Mouse (Mus musculus) spleen, postnatal 4 days (tissue): ENCODE data around the gene Negr1.

Experiments used
- DNase-seq, 2 experiments: peaks; one replicate each; pipeline ENCODE4 v3.0.0; 2022; ENCODE audit warnings: low spot score in 2 of 2

The Negr1 gene

DNA sequence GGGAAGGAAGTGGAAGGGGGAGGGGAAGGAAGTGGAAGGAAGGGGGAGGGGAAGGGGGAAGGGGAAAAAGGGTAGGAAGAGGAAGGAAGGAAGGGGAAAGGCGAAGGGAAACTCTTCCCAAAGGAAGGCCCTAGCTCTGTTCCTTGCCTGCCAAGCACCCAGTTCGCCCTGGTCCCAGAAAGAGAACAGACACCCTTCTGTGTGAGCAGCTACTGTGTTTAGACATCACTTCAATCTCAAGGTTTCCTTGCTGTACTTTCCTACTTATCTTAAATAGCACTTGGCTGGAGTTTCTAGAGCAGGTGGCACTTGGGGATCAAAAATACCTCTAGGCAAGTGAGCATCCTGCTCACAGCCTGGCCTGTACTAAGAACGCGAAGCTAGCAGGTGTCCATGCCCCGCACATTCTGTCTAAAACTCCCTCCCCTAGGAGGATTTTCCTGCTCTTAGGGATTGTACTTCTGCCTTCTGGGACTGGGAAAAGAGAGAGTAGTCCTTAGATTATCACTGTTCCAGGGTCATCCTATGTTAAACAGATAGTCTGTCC lies 128.5 kb downstream of the Negr1 start:
- DNase-seq: no peak

DNA sequence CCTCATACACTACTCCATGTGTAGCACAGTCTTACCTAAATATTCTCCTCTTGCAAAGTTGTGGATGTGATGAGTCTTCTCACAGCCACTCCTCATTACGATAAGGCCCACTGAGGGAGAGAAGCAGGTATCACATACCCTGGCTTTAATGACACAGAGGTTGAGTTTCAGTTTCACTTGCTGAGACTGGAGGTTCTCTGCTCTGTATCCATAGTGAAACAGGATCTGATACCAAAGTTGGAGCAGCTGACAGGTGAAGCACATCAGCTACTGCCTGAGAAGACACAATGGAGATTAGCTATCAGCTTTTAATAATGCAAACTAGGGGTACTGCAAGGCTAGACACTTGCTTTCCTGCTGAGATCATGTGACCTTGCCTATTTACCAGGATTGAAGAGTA lies 137.1 kb downstream of the Negr1 start:
- DNase-seq: no peak

DNA sequence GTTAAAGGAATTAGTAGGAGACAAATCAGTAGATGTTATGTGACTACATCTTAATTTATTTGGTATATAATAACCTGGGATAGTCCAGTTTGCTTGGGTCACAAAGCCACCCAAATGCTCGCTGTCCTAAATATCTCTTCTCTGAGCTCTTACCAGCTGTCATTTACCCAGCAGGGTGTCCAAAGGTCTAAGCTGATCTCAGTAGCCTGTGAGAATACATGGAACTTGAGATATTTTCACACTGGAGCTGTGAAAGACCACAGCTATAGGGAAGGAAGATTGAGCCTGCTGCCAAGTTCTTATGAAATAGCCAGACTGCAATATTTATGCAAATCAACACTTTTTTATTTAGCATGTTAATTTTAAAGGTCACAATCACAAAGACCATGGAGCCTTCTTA lies 141.6 kb downstream of the Negr1 start:
- no peak for DNase-seq

DNA sequence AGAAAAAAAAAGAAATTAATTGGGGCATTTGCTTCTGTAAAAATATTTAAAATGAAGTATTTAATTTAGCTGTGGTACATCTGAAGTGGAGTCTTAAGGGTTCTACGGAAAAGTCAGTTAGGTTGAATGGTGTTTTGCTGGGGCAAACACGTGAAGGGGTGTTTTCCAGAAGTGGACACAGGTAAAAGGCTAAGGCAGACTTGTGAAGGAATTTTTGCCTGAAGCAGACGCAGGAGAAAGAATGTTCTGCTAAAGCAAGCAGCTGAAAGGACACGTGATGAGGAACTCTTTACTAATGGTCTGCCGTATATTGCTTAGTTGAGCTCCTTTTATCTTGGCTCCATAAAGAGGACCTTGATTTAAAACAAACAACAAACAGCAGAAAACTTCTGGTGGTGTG lies 148.6 kb downstream of the Negr1 start:
- no peak for DNase-seq

DNA sequence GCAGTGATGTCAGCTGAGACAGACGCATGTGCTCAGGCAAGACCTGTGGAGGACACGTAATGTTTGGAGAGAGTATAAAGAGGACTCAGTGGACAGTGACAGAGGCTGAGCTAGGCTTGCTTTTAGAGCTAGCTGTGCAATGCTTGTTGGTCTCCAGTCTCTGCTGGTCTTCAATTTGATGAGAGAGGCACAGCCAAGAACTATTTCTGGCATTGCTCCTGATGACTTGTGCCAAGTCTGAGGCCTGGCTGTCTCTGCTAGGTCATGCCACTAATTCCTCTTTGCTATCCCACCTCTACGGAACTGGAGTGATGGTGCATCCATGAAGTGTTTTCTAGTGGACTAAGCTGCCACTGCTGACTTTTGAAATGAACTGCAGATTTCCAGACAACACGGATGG lies 149.1 kb downstream of the Negr1 start:
- DNase-seq: no peak

DNA sequence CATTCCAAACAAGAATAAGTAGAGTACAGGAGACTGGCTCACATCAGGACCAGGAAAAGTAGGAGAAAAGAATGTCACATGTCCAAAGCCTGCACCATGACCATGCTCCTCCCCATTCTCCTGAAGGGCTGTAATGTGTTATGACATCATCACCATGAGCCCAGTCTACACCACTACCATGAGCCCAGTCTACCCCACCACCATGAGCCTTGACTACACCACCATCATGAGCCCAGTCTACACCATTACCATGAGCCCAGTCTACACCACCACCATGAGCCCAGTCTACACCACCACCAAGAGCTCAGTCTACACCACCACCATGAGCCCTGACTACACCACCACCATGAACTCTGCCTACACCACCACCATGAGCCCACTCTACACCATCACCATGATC lies 174.7 kb downstream of the Negr1 start:
- DNase-seq: no peak

DNA sequence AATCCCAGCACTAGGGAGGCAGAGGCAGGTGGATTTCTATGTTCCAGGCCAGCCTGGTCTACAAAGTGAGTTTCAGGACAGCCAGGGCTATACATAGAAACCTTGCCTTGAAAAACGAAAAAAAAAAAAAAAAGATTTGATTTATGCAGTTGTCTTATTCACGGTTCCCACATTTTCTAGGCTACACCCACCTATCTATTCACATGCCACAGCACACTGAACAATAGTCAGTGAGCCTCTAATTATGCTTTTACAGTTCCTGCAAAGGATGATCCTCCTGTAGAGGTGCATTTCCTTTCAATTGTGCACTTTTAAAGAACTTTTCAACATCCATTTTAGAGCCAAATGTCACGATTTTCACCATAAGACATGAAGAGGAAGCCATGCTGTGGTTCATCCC lies 177.9 kb downstream of the Negr1 start:
- no peak for DNase-seq

DNA sequence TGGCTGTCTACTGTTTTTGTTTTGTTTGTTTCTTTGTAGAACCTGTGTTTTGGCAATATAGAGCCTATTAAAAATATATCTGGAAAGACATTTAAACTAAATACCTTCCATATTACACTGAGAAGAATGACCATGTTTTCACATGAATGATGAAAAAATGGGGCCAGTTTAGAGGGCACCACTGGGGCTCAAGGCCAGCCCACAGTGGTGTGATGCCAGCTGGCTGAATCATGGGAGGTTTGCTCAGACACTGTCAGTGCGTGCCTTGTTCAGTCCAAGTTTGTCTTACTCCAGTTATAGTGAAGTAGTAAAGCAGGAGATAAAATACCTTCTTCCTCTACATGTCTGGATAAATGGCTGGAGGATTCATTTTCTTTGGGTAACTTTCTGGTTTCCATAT lies 181.7 kb downstream of the Negr1 start:
- no peak for DNase-seq

DNA sequence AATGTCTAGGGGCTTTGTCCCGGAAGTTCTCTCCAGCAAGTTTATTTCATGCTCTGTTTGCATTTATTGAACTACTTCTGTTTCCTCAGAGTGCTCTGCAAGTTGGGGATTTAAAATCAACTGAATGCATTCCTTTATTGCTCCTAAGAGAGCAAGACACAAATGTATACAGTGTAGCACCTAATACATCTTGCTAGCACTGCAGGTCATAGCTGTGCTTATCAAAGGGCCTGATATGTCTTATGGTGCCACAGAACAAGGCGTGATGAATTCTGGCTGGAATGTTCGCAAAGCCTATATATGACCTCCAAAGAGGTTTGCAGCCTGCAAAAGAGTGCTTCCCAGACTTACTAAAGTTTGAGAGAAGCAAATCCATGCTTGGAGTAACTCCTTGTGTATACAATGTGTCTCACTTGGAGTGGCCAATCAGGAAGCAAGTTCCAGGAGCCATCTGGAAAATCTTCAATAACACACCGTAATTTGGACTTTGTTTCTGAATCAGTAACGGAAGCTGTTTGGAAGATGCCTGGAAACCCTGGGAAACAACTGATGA lies 183.7 kb downstream of the Negr1 start:
- DNase-seq: no peak

DNA sequence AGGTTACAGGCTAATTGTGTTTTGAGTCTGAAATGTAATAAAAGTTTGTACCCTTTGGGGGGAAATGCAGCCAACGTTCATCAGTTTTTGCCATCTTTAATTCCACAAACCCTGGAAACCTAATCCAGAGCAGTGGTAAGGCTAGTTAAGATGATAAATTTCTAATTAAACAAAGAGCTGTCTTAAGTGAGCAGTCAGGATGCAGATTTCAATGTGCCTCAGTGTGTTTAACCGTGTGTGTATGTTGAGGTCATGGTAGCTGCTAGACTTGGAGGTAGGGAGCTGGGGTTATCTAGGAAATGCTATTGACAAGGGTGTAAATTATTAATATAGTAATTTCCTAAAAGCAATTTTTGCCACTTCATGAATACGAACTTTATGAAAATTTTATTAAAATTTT lies 185.9 kb downstream of the Negr1 start:
- no peak for DNase-seq

DNA sequence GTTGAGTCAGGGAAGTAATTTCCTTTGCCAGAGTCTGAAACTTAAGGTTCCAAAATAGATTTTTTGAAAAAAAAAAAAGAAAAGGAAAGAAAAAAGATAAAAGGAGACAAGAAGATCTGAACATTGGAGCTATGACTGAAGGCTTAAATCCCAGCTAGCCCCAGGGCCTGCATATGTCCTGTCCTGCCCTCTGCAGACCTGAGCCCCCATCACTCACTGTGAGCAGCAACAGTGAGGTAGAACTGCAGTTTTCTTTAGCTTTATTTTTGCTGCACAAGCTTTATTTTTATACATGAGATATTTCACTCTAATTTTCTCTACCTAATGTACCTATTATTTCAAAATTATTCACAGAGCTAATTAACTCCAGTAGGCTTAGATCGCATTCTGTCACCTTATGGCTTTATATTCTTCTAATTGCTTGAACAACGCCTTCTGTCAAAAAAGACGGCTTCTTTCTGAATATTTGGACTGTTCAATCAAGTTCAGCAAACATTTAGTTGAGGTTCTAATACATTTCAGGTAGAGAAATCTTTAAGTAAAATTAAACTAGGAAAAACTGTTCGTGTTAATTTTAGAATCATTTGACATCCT lies 192.3 kb downstream of the Negr1 start:
- no peak for DNase-seq

DNA sequence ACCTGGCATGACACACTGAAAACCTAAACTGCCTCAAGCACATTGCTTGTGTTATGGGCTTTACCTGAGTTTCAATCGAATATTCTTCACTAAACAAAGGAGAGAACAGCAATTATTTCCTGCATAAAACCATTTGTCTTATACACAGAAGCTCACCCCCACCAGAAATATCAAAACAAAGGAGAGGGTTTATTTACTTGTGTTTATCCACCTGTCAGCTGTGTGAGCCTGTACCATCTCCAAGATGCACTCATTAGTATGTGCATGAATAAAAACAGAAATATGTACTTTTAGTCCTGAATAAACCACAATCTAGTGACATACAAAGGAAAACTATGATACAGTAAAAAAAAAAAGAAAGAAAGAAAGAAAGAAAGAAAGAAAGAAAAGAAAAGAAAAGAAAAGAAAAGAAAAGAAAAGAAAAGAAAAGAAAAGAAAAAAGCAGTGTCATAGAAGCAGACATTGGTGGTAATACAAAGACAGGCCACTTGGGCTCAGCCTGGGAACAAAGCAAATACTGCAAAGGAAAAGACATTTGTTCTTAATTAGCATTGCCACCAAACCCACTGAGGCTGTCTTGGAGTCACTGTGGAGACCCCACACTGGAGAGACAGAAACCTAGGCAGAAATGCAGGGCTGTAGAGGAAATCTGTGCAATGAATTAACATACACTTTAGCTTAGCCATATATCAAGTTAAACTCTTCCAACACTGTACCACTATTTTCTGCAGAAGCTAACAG lies 193.4 kb downstream of the Negr1 start:
- DNase-seq: no peak

DNA sequence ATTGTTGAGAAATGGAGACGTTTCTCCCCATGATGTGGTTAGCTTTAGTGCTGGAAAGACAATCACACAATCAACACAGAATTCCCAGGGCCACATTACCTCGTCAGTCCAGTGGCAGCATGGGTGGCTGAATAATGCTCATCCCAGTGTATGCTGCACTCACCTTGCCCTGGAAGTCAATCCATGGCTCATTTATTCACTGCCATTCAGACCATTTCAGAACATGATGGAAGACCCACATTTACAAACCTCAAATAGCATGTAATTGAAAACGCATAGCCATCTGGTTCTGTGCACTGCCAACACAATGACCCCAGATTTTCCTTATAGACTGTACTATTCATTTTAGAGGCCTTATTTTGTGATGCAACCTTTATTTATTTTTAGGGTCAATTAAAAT lies 203.4 kb downstream of the Negr1 start:
- DNase-seq: no peak

DNA sequence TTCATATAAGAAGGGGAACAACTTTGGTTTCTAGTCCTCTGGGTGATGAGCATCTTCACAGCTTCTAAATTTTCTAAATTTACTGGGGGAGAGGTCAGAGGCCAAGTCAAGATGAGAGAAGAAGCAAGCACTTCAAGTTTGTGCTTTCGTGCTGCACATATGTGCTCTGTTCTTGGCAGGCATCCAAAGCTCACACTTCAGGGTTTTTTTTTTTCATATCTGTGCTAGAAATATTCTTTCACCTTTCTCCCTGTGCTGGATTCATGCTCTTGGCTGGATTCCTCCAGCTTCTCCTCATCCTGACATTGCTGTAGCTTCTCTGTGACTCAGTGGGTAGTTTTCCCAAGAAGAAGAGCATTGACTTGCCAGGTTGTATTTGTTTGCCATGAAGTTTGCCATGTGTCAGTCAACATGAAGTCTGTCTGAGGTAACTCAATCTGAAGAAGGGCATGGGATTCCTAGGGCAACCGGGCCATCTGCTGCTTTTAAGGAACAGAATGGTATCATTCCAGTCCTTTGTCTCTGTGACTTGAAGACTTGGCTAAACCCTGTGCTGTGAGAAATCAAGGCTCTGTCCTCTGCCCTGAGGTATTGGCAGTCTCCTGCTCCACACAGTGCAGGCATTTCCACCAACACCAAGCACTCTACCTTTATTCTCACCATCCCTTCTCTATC lies 204.7 kb downstream of the Negr1 start:
- DNase-seq: no peak

DNA sequence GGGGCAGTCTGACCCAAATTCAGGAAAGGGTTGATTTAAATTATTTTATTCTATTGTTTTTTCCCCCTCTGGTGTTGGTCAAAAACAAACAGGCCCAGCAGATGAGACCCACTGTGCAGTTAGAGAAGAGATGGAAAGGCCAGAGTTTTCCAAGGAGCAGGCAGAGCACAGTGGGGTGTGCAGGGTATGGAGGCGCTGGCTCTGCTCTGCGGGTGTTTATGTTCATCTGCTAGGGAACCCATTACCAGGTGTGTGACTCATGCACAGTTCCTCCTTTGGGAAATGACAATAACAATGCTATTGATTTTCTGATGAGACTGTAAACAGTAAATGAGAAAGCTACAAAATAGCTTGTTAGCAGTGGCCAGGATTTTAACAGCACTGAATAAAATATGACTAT lies 210.0 kb downstream of the Negr1 start:
- DNase-seq: no peak

DNA sequence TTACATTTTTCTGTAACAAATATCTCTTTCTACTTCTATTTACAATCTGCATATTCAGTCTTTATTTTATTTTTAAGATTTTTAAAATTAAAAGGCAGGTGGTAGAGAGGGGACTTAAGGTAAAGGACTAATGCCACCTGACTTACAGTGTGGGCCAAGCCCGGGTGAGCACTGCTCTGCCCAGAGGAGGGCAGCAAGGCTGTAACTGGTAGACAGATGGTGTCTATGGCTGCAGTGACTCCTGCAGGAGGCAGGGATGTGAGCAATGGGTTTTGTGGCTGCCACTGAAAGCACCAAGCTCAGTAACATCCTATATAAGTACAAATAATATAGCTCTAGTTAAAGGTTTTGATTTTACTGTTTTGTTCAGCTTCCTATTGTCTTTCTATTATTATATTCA lies 210.5 kb downstream of the Negr1 start:
- DNase-seq: no peak

DNA sequence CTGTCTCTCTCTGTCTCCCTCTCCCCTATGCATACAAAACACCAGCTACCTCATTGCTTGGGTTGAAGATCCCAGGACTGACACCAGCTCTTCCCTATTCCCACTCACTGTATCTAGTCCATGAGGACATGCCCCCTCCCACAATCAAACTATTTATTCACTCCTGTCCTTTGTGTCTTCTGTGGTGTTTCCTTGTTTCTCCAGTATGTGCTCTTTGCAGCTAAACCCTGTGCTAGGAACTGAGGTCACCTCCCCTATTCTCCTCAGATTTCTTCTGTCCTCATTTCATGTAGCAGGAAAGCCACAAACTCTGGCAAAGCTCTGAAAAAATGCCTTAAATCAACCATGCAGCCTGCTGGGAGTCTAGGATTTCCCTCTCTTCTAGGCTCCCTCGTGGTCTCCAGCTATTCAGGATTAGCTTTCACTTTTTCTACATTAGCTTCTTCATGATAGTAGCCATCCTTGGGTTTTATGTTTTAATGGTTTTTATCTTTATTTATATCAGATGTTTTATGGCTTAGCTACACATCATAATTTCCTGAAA lies 222.8 kb downstream of the Negr1 start:
- DNase-seq: no peak

DNA sequence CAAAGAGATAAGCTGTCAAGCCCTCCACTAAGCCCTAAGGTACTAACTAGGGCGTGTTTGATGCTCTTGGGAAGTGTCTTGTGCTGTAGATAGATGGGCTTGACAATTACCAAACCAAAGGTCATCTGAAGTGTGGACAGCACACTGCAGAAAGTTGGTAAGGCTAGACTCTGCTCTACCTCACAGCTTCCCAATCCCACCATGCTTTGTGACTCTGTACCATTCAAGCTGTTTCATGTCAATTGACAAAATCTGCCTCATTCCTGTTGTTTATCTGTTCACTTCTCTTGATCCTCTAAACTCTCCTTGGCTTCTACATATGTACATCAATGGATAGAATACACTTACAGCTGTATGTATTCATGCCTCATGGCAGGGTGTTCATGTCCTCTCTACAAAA lies 224.8 kb downstream of the Negr1 start:
- DNase-seq: no peak

DNA sequence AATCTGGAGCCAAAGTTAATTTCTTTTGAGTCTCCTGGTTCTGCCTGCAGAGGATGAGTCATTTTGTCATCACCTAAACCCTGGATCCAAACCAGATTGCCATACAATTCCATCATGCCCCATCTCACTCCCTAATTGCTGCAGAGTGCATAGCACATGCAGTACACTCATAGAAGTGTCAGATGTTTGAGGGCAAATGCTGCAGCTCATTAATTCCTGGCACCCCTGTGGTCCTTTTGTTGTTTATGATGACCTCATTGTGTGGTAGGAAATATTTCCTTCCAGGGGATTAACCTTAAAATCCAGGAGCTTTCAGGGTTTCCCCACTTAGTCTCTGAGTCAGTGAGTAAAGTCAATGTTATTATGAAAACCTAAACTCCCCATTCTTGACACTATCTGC lies 229.6 kb downstream of the Negr1 start:
- DNase-seq: no peak

DNA sequence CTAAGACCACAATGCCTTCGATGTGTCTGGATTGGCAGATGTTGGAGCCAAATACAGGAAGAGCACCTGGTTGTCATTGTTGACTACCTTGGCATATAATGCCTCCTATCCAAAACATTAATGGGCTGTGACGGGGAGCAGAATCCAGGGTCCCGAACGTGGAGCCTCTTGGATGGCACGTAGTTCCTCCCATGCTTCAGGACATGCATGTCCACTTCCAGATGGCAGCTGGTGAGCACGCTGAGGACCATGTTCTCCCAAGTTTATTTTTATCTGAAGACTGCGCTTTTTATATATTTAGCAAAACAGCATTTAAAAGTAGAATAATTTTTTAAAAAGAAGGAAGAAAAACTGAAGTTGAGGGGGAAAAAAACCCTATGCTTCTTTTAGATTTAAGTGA lies 231.1 kb downstream of the Negr1 start:
- no peak for DNase-seq

DNA sequence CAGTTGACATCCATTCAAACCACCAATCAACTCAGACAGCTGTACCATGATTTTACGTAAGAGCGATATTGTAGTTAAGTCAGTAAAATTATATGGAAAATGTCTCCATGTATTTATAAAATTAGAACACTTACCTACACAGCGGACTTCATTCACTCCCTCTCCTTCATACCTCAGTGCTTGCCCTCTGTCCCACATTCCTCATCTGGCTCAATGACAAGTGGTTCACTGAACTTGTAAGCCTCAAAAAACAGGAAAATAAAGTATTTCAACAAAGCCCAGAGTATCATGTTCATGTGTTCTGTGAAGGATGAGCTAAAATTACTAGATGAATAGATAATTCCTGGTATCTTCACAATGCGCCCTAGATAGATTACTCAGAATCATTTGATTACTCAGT lies 232.5 kb downstream of the Negr1 start:
- DNase-seq: no peak

DNA sequence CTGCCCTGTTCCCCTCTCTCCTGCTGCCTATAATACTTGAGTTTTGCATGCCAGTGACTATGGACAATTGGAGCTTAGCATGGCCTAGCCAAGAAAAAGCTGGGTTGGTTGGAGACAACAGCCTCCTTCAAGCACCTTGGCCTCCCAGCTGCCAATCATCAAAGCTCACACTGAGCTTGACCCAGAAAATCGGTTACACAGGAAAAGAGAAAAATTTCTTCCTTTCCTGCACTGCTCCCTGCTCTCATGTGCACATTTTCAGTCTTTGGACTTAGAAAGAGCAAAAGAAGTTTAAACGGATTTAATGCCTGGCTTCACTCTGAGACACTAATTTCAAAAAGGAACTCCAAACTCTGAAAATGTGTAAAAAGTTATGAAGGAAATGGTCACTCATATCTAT lies 233.0 kb downstream of the Negr1 start:
- no peak for DNase-seq
